Mouse (Mus musculus): ENCODE results near the gene Atp6v1g3.

- TF ChIP-seq GATA1 (IDR thresholded peaks at IDR 0.05; ENCODE audit: borderline replicate concordance, low read length) (no peak), FLI1 (IDR thresholded peaks at IDR 0.05; ENCODE audit: low read length) (no peak)
These were observed 40.5 kb upstream of the Atp6v1g3 start for GRCm38 (mm10) chr1:138233051-138233450.
